Mouse (Mus musculus): ENCODE results near the gene Mzt1. TPM values are rescaled to one million over a fixed set of nuclear protein-coding genes. Genes with fewer than 3 reads are reported as not detected.

The Mzt1 gene
- polyA plus RNA-seq (2012; rRNA removed; ENCODE audit: low replicate concordance) = 10.2 and 12.7 TPM in 2 replicates

DNA sequence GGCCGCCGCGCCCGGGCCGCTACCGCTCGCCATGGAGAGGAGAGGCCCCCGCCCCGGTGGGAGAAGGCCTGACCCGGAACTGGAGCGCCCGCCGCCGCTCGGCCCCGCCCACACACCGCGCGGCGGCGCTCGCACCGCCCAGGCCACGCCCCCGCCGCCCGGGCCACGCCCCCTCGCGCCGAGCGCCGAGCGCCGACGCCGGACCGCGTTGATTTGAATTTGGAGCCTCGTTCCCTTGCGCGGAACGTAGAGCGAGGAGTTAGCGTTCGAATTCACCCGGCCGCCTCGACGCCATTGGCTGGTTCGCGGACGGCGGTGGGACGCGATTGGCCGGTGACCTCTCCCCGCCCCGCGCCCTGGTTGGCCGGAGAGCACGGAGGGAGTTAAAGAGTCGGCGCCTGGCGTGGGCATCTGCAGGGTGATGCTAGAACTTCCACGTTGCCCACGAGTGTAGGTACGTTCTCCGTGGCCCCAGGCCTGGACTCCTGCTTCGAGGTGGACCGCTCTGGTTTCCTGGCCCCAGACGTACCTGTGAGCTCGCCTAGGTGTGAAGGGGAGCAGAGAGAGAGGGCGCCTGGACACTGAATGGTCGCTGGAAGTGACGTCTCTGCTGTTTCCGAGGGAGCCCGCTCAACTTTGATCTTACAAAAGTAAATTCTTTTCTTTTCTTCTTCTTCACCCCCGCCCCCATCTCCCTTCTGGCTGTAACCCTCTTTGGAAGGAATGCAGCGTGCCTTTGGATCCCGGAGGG, at the start of gene Mzt1, which contains the start of gene Bora:
Gene Mzt1 (minus strand): TSS at position 104 of the 751 bp plus-strand sequence.
Gene Bora (plus strand): TSS at position 192 of the 751 bp plus-strand sequence.

DNA sequence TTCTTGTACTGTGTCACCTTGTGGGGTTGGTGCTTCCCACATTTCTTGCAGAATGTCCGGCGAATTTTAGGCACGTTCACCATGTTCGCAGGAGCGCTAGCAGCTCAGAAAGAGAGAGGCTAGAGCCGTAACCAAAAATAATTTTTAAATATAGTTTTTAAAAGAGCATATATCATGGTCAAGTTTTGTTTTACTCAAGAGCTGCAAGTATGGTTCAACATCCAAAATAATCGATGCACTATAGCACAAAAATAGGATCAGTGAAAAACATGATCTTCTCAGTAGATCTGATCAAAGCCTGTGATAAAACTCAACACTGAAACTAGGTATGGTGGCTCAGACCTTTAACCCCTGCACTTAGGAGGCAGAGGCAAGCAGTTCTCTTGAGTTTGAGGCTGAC, 51.7 kb downstream of the Mzt1 start, which contains the start of gene Rpl36a-ps1:
Gene Rpl36a-ps1 (minus strand): TSS at position 101 of the 400 bp plus-strand sequence.

Other genes starting within 250 kb of the Mzt1 start
- gene Rpl36a-ps1, start 51.8 kb downstream of the Mzt1 start, polyA plus RNA-seq (2012; rRNA removed; ENCODE audit: low replicate concordance) = not detected in 2 replicates
- 1.3 and 3.4 TPM in 2 replicates for gene Bora, start 88 bp upstream of the Mzt1 start, polyA plus RNA-seq (2012; rRNA removed; ENCODE audit: low replicate concordance)
- 1.6 and 3.7 TPM in 2 replicates for gene Pibf1, start 53.3 kb upstream of the Mzt1 start, polyA plus RNA-seq (2012; rRNA removed; ENCODE audit: low replicate concordance)
- gene Dis3, start 53.6 kb upstream of the Mzt1 start, polyA plus RNA-seq (2012; rRNA removed; ENCODE audit: low replicate concordance) = 3.3 and 11.1 TPM in 2 replicates

Data from subcutaneous adipose tissue, adult 2 months (tissue).